Mouse (Mus musculus) hindbrain, embryonic 16.5 days (tissue): ENCODE measurements around the gene Pik3cg. TPM values are rescaled to one million over a fixed set of nuclear protein-coding genes. Genes with fewer than 3 reads are reported as not detected.

Experiments used
- ATAC-seq: fragments of 200-750 bp; cut with Nextera tagmentation; 2 replicates; pipeline ENCODE4 v1.8.0; 2017; ENCODE audit warnings: moderate TSS enrichment, moderate library complexity
- H3K27ac ChIP-seq: fragments of 300-500 bp; sonication (generic); 2 replicates; pipeline ENCODE4 v1.5.1; 2014; ENCODE audit warnings: low read depth, mild to moderate bottlenecking, control low read depth, low read length, moderate library complexity
- H3K27me3 ChIP-seq: fragments of 300-500 bp; sonication (generic); replicated peaks from 2 replicates; pipeline ENCODE4 v1.6.1; 2014; ENCODE audit warnings: low read length; ENCODE audit not compliant: control insufficient read depth, insufficient read depth
- H3K36me3 ChIP-seq: fragments of 300-500 bp; sonication (generic); 2 replicates; pipeline ENCODE4 v1.6.1; 2014; ENCODE audit warnings: mild to moderate bottlenecking, low read length, moderate library complexity, mixed read lengths; ENCODE audit not compliant: control insufficient read depth, insufficient read depth
- H3K4me1 ChIP-seq: fragments of 300-500 bp; sonication (generic); 2 replicates; pipeline ENCODE4 v1.6.1; 2014; ENCODE audit warnings: low read depth, low read length; ENCODE audit not compliant: control insufficient read depth, insufficient read depth
- H3K4me2 ChIP-seq: fragments of 300-500 bp; sonication (generic); 2 replicates; pipeline ENCODE4 v1.6.1; 2014; ENCODE audit warnings: mild to moderate bottlenecking, low read length, control low read depth, moderate library complexity
- H3K4me3 ChIP-seq: fragments of 300-500 bp; sonication (generic); 2 replicates; pipeline ENCODE4 v1.5.1; 2014; ENCODE audit warnings: mild to moderate bottlenecking, low read length, control low read depth, moderate library complexity
- H3K9ac ChIP-seq: fragments of 300-500 bp; sonication (generic); 2 replicates; pipeline ENCODE4 v1.6.1; 2014; ENCODE audit warnings: low read depth, mild to moderate bottlenecking, control low read depth, low read length, moderate library complexity
- H3K9me3 ChIP-seq: fragments of 300-500 bp; sonication (generic); 2 replicates; pipeline ENCODE4 v1.6.1; 2014; ENCODE audit warnings: mild to moderate bottlenecking, low read length, moderate library complexity; ENCODE audit not compliant: control insufficient read depth
- WGBS: fragments of 180-500 bp; shearing (Covaris S2); extraction: QIAGEN DNeasy Blood & Tissue Kit; methylation state at CpG from one replicate; pipeline ENCODE4 v1.1.7; 2014; 5-methylcytosine and 5-hydroxymethylcytosine counted together
- polyA plus RNA-seq: library from polyadenylated mRNA; unstranded; fragments of >200 nt; fragmentation: Nextera tagmentation; extraction: Ambion mirVana; gene quantifications from 2 replicates; pipeline ENCODE4 v1.2.1, GENCODE M21; 2015

The Pik3cg gene
- polyA plus RNA-seq, 1 experiment from 2014 or later: 0.98 TPM

DNA sequence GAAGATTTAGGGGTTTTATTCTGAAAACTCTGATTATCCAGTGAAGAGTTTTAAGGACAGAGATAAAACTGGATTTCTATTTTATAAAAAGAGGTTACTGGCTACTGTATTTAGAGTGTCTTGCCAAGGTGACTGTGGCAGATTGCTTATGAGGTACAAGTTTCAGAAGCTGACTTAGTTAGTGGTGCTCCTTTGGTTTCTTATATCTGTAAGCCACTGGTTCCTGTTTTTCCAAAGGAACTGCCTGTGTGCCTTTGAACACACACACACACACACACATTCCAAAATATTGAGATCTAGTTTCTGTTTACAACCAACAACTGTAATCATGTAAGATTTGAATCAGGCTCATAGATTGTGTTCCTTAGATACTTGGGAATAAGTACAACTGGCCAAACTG lies 66.7 kb downstream of the Pik3cg start:
- H3K4me2 ChIP-seq: no peak overlapping the region
- no peaks in the 10 kb centered on the region for H3K9me3 ChIP-seq
- H3K36me3 ChIP-seq: no peaks in the 10 kb centered on the region
- H3K27ac ChIP-seq: no peak overlapping the region
- ATAC-seq: no peak
- no peak overlapping the region for H3K4me3 ChIP-seq
- no peak overlapping the region for H3K9ac ChIP-seq
- H3K4me1 ChIP-seq: no peaks in the 10 kb centered on the region
- H3K27me3 ChIP-seq: no peaks in the 10 kb centered on the region

- H3K4me1 ChIP-seq: no peaks in the 10 kb centered on the region
- no peaks in the 10 kb centered on the region for H3K9me3 ChIP-seq
- 0 out of 2 replicates have a peak, but pooled peaks have one; percentile 50 for ATAC-seq
- H3K27ac ChIP-seq: no peak overlapping the region
- no peak overlapping the region for H3K9ac ChIP-seq
- WGBS: 76% methylated on average over 5 of the region's 5 CpGs
- no peak overlapping the region for H3K4me2 ChIP-seq
- H3K27me3 ChIP-seq: no peaks in the 10 kb centered on the region
- no peak overlapping the region for H3K4me3 ChIP-seq
- no peaks in the 10 kb centered on the region for H3K36me3 ChIP-seq
Observed at GRCm38 (mm10) chr12:32138831-32139230, 69.6 kb downstream of the Pik3cg start.

DNA sequence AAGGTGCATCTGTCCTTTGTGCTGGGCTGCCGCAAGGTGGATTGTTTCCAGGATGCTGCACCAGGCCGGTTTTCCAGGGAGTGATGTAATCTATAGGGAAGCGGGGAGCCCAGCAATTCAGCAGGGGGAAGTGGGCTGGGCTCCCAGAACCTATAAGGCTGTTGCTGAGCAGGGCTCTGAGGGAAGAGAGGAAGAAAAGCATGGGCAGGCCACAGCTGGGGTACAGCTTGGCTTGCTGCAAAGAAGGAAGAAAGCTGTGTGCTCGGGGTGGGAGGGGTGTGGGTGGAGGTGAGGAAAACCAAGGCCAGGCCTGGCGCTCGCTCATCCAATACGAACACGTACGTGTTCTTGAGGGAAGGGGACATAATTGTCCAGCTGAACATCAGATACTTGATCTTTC lies 70.1 kb downstream of the Pik3cg start:
- Histone ChIP-seq H3K4me1 (no peaks in the 10 kb centered on the region), H3K27me3 (no peaks in the 10 kb centered on the region), H3K4me2 (no peak overlapping the region), H3K9ac (no peak overlapping the region), H3K4me3 (no peak overlapping the region), H3K27ac (no peak overlapping the region), H3K36me3 (no peaks in the 10 kb centered on the region), H3K9me3 (no peaks in the 10 kb centered on the region)
- 71% methylated on average over 9 of the region's 9 CpGs for WGBS
- ATAC-seq: peak; percentile 27; the same call in 1 of the 2 replicates

DNA sequence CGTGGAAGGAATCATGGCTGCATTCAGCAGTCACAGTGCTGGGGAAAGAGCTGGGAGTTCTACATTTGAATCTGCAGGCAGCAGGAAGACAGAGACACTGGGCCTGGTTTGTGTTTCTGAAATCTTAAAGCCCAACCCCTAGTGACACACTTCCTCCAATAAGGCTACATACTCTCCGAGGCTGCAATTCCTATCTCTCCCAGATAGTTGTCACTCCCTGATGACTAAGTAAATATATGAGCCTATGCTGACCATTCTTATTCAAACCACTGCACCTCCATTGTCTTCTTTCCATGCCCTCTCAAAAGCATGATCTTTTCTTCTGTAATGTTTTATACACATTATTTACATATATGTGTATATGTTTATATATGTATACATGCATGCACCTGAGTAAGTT lies 70.9 kb downstream of the Pik3cg start:
- ATAC-seq: no peak
- Histone ChIP-seq H3K36me3 (no peaks in the 10 kb centered on the region), H3K9ac (no peak overlapping the region), H3K9me3 (no peaks in the 10 kb centered on the region), H3K4me1 (peaks cover 3% of the 10 kb centered on the region), H3K27me3 (no peaks in the 10 kb centered on the region), H3K4me2 (no peak overlapping the region), H3K27ac (no peak overlapping the region), H3K4me3 (no peak overlapping the region)
- WGBS: 79% methylated on average over 2 of the region's 2 CpGs

DNA sequence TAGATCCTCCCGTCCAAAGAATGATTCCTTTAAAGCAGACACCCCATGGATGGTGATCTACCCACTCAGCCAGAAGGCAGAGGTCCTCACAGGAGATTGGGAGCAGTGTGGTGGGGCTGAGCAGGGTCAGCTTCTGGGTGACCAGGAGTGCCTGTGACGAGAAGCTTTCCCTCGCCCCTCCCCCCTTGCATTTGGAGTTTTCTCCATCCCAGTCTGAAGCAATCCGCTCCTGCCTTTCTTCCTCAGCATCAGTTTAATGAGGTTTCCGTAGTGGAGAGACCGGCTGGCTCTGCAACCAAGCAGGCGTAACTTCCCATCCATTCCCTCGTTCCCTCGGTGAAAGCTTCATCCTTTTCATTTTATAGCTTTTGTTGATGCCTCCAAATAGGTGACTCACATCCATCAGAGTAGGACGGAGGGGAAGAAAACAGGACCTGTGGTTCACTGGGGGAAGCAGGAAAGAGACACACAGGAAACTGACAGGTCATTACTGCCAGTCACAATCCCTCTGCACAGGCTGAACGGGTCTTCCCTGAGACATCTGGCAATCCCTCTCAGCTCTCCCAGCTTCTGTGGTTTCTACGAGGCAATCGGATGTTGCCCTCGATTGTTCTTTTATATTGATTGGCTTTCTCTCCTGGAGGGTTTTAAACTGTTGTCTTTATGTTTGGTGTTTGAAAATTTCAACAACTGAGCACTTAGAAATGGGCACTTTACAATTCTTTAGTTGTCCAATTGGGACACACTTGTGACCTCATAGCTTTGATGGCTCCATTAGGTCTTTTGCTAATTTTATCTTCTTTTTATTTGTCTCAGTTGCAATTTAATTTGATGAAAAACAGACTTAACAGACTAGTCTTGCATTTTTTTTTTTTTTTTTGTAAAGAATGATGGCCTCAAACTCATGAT lies 80.6 kb downstream of the Pik3cg start:
- Histone ChIP-seq H3K27me3 (no peaks in the 10 kb centered on the region), H3K4me2 (peak overlapping the region; percentile 37), H3K9me3 (no peaks in the 10 kb centered on the region), H3K9ac (peak overlapping the region; percentile 27; the same call in 1 of the 2 replicates), H3K36me3 (no peaks in the 10 kb centered on the region), H3K4me3 (no peak overlapping the region), H3K4me1 (peaks cover 6% of the 10 kb centered on the region), H3K27ac (0 out of 2 replicates have a peak overlapping the region, but pooled peaks have one; percentile 34)
- WGBS: 20% methylated on average over 14 of the region's 14 CpGs
- peak; percentile 62 for ATAC-seq

- H3K4me3 ChIP-seq: no peak overlapping the region
- H3K9me3 ChIP-seq: no peaks in the 10 kb centered on the region
- H3K9ac ChIP-seq: no peak overlapping the region
- 0 out of 2 replicates have a peak, but pooled peaks have one; percentile 7 for ATAC-seq
- H3K4me1 ChIP-seq: peaks cover 3% of the 10 kb centered on the region; the same call in 1 of the 2 replicates
- no peaks in the 10 kb centered on the region for H3K27me3 ChIP-seq
- H3K27ac ChIP-seq: no peak overlapping the region
- WGBS: 73% methylated on average over 2 of the region's 2 CpGs
- H3K4me2 ChIP-seq: no peak overlapping the region
- no peaks in the 10 kb centered on the region for H3K36me3 ChIP-seq
Observed at GRCm38 (mm10) chr12:32127158-32127557, 81.3 kb downstream of the Pik3cg start.

- H3K27ac ChIP-seq: no peak overlapping the region
- no peak for ATAC-seq
- no peaks in the 10 kb centered on the region for H3K27me3 ChIP-seq
- peaks cover 3% of the 10 kb centered on the region; the same call in 1 of the 2 replicates for H3K4me1 ChIP-seq
- H3K9ac ChIP-seq: no peak overlapping the region
- 95% methylated on average over 2 of the region's 2 CpGs for WGBS
- no peak overlapping the region for H3K4me3 ChIP-seq
- H3K9me3 ChIP-seq: no peaks in the 10 kb centered on the region
- no peak overlapping the region for H3K4me2 ChIP-seq
- no peaks in the 10 kb centered on the region for H3K36me3 ChIP-seq
Observed at GRCm38 (mm10) chr12:32124456-32124855, 84.0 kb downstream of the Pik3cg start.

GRCm38 (mm10) chr12:32124030-32124429 lies 84.4 kb downstream of the Pik3cg start:
- ATAC-seq: no peak
- 85% methylated on average over 8 of the region's 8 CpGs for WGBS

GRCm38 (mm10) chr12:32123559-32123958 lies 84.9 kb downstream of the Pik3cg start:
- peaks cover 3% of the 10 kb centered on the region; the same call in 1 of the 2 replicates for H3K4me1 ChIP-seq
- H3K9me3 ChIP-seq: no peaks in the 10 kb centered on the region
- no peaks in the 10 kb centered on the region for H3K27me3 ChIP-seq
- no peak overlapping the region for H3K4me3 ChIP-seq
- no peak for ATAC-seq
- H3K36me3 ChIP-seq: no peaks in the 10 kb centered on the region
- 91% methylated on average over 5 of the region's 5 CpGs for WGBS
- H3K4me2 ChIP-seq: no peak overlapping the region
- H3K9ac ChIP-seq: no peak overlapping the region
- H3K27ac ChIP-seq: no peak overlapping the region

More at GRCm38 (mm10) chr12:32124030-32124429, 84.4 kb downstream of the Pik3cg start:
- Histone ChIP-seq H3K9ac (no peak overlapping the region), H3K4me3 (no peak overlapping the region), H3K36me3 (no peaks in the 10 kb centered on the region), H3K27ac (no peak overlapping the region), H3K27me3 (no peaks in the 10 kb centered on the region), H3K9me3 (no peaks in the 10 kb centered on the region), H3K4me2 (no peak overlapping the region), H3K4me1 (peaks cover 3% of the 10 kb centered on the region; the same call in 1 of the 2 replicates)
